Mouse (Mus musculus) cerebellum, adult 2 months (tissue): Measurements from ENCODE around the gene Nop9.

ENCODE experiments used
- CTCF ChIP-seq: fragments of 200-500 bp; IDR thresholded peaks from 2 replicates; pipeline ENCODE4 v1.5.1; 2011; ENCODE audit warnings: low read depth, mild to moderate bottlenecking, control low read depth, low read length, moderate library complexity, borderline replicate concordance; ENCODE audit not compliant: insufficient read depth
- POLR2A ChIP-seq: fragments of 200-500 bp; IDR thresholded peaks from 2 replicates; pipeline ENCODE4 v1.6.1; 2011; ENCODE audit warnings: low read length, control low read depth, borderline replicate concordance; ENCODE audit not compliant: insufficient read depth

DNA sequence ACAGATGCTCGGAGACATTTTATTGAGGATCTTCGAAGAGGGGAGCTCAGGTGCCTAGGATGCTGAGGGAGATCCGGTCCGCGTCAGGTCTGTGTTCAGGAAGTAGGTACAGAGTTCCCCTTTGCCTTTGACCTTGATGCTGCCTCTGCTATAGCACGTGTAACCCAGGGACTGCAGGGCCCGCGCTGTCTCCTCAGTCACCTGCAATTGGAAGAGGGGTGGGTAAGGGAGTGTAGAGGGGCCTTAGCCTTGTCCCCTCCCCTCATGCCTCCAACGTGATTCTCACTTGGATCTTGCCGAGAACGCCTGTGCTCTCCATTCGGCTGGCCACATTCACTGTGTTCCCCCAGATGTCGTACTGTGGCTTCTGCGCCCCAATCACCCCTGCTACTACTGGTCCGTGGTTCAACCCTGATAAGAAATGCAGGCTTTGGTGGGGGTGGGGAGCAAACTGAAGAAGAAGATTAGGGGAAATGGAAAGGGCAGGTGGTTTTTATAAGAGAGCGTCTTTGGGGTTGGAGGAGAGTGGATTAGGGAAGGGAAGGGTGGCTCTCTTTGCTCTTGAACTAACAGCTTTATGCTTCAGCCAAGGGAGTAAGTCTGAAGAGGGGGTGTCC, 23.7 kb downstream of the Nop9 start:
- TF ChIP-seq POLR2A (no peak), CTCF (no peak)
